In genomic region chr19:57386176-57386693, GRCm38 (mm10) we compare ENCODE assay signal across 14 mouse cellular contexts.
"Had no signal": no experiment of that assay in that cellular context is flagged by ENCODE, and none has a peak within 500 bp of the region (broad histone marks: within the 10 kb centered on the region; RNA-seq: fewer than 3 reads in every experiment).

No protein-coding gene starts in this region.

- H3K4me3 ChIP-seq: limb, embryonic 12.5 days; liver, embryonic 13.5 days; lung, embryonic 15.5 days; midbrain, embryonic 12.5 days; stomach, embryonic 15.5 days had no signal

- DNase-seq: kidney, postnatal 36 days; layer of hippocampus, adult 9-11 months; layer of hippocampus, postnatal 36 days; liver; liver, embryonic 13.5 days; liver, postnatal 0 days; right cerebral cortex, postnatal 14 days; thymus, adult 2 months; thymus, postnatal 25 days had no signal

- ATAC-seq: liver, postnatal 0 days had no signal

- H3K27me3 ChIP-seq: limb, embryonic 12.5 days; liver, embryonic 13.5 days; lung, embryonic 15.5 days; midbrain, embryonic 12.5 days; stomach, embryonic 15.5 days had no signal

- H3K4me2 ChIP-seq: limb, embryonic 12.5 days; liver, embryonic 13.5 days; lung, embryonic 15.5 days; midbrain, embryonic 12.5 days; stomach, embryonic 15.5 days had no signal

- H3K9ac ChIP-seq: limb, embryonic 12.5 days; liver, embryonic 13.5 days; liver, postnatal 0 days; lung, embryonic 15.5 days; midbrain, embryonic 12.5 days; stomach, embryonic 15.5 days had no signal

- H3K27ac ChIP-seq: kidney, postnatal 0 days; limb, embryonic 12.5 days; liver, embryonic 13.5 days; lung, embryonic 15.5 days; midbrain, embryonic 12.5 days; stomach, embryonic 15.5 days had no signal

- H3K9me3 ChIP-seq: limb, embryonic 12.5 days; liver, embryonic 13.5 days; lung, embryonic 15.5 days; midbrain, embryonic 12.5 days; stomach, embryonic 15.5 days had no signal

- H3K4me1 ChIP-seq: limb, embryonic 12.5 days; liver, embryonic 13.5 days; lung, embryonic 15.5 days; midbrain, embryonic 12.5 days; stomach, embryonic 15.5 days had no signal
